Mouse (Mus musculus) E14TG2a.4 (cell line): ENCODE results near the gene Shox2.

Experiments used
- CTCF ChIP-seq: conservative IDR thresholded peaks from 2 replicates; pipeline ENCODE4 v1.5.1; 2014; ENCODE audit warnings: low read length
- NANOG ChIP-seq: IDR thresholded peaks from 2 replicates; pipeline ENCODE4 v1.6.1; 2014; ENCODE audit warnings: borderline replicate concordance, low read length, mixed read lengths

DNA sequence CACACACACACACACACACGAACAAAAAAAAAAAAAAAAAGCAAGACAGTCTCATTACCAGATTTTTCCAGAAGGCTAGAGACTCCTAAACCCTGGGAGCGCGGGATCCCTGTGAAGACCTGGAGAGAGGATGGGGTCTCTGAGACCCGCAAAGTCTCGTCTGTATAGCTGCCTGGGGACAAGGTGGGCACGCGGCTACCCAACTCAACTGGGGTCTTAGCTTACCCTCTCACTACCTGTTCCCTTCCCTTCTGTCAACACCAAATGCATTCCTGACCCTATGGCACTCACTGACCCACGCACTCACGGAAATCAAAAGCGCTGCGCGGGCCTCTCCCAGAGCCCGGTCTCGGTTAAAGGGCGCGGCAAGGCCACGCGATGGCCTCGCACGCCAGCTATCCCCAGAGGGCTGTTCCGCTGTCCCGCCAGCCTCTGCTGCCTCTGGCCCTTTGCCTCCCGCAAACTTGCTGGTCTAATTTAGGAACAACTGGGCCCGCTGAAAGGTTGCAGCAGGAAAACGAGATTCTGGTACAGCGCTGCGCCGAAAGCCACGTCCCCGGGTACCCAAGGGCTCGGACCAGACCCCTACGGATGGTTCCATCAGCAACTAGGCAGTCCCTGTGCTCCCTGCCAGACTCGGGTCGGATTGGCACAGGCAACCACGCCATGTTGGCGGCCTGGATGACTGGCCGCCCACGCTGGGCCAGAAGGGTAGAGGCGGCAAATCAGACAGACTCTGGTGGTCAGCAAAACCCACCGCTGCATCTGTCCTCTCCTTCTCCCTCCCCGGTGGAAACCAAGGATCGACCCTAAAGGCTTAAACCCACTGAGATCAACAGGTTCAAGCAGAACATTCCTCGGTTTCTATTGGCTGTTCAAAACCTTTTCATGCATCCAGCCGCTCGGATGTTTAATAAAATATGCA, 2.9 kb downstream of the Shox2 start:
- TF ChIP-seq CTCF (no peak), NANOG (no peak)
